Mouse (Mus musculus) stomach, postnatal 0 days (tissue): ENCODE measurements at regions not wholly inside any gene's neighbourhood (a gene's known extent, or its start where the extent isn't known, plus 50 kb on each side); places are given as distances from the start of the nearest gene placed in this dataset.

ENCODE experiments used
- CTCF ChIP-seq: IDR thresholded peaks from 2 replicates; pipeline ENCODE4 v1.5.1; 2016; ENCODE audit warnings: antibody characterized with exemption, low read depth, mild to moderate bottlenecking, moderate library complexity
- EP300 ChIP-seq: optimal IDR thresholded peaks from 2 replicates; pipeline ENCODE3; 2016; ENCODE audit warnings: antibody characterized with exemption

GRCm38 (mm10) chr3:17790816-17791215 is 157.4 kb upstream of the Cypt12 start:
- no peak for TF ChIP-seq CTCF
- TF ChIP-seq EP300, result no peak
